ENCODE assay signal across 7 mouse cellular contexts in genomic region chr7:39655287-39655652, GRCm38 (mm10).
A peak's percentile ranks its signal among the peaks of the same experiment; 100 is the strongest.
DNase-seq lines count a peak whose midpoint lies in the region; ATAC-seq lines count a peak whose summit lies in the region.
"Not testable (repeated sequence)": the region's sequence is repeated elsewhere in the genome, so short reads cannot be mapped to it uniquely, and the experiment has no call there.

No protein-coding gene starts in this region.

- DNase-seq in forebrain, embryonic 14.5 days (ENCODE audit: low spot score), result peak; percentile 65
- DNase-seq in limb, embryonic 10.5 days (ENCODE audit: low spot score), result not testable (repeated sequence)
- peak; percentile 24 for DNase-seq in skeletal muscle tissue, adult 2 months (ENCODE audit: low read depth, low spot score)

- WGBS in forebrain, embryonic 14.5 days, result 29% methylated on average over 21 of the region's 23 CpGs
- 18% methylated on average over 18 of the region's 23 CpGs for WGBS in heart, embryonic 16.5 days
- WGBS in kidney, embryonic 14.5 days, result 26% methylated on average over 21 of the region's 23 CpGs
- WGBS in limb, embryonic 10.5 days, result 28% methylated on average over 23 of the region's 23 CpGs
- WGBS in macrophage (ENCODE audit: missing documents), result 20% methylated on average over 10 of the region's 23 CpGs

- not testable (repeated sequence) for H3K9me3 ChIP-seq in forebrain, embryonic 14.5 days (replicated peaks; ENCODE audit: control insufficient read depth, low read length); heart, embryonic 16.5 days (replicated peaks; ENCODE audit: control insufficient read depth, low read length); kidney, embryonic 14.5 days (ENCODE audit: control insufficient read depth, low read length); limb, embryonic 10.5 days (replicated peaks)

- not testable (repeated sequence) for H3K4me1 ChIP-seq in brown adipose tissue, adult 24 weeks (ENCODE audit: control insufficient read depth, insufficient read depth, insufficient read length, low read length); forebrain, embryonic 14.5 days (ENCODE audit: control insufficient read depth, insufficient read depth, low read length); heart, embryonic 16.5 days (ENCODE audit: control insufficient read depth, insufficient read depth, low read length); kidney, embryonic 14.5 days (ENCODE audit: control insufficient read depth, insufficient read depth, low read length); limb, embryonic 10.5 days

- H3K4me2 ChIP-seq in forebrain, embryonic 14.5 days (ENCODE audit: low read length), result peak overlapping the region; percentile 65
- H3K4me2 ChIP-seq in heart, embryonic 16.5 days (ENCODE audit: low read depth, low read length), result peak overlapping the region; percentile 62
- H3K4me2 ChIP-seq in kidney, embryonic 14.5 days (replicated peaks; ENCODE audit: low read depth, low read length), result peak overlapping the region; percentile 67

- H3K27me3 ChIP-seq in forebrain, embryonic 14.5 days (replicated peaks; ENCODE audit: control insufficient read depth, insufficient read depth, low read length); heart, embryonic 16.5 days (ENCODE audit: control insufficient read depth, insufficient read depth, low read length); kidney, embryonic 14.5 days (ENCODE audit: control insufficient read depth, insufficient read depth, low read length); limb, embryonic 10.5 days (ENCODE audit: low read depth, poor library complexity, severe bottlenecking): not testable (repeated sequence)

- H3K4me3 ChIP-seq in brown adipose tissue, adult 24 weeks (ENCODE audit: insufficient read depth, low read depth, low read length), result peak overlapping the region; percentile 68
- peak overlapping the region; percentile 37 for H3K4me3 ChIP-seq in forebrain, embryonic 14.5 days (ENCODE audit: low read depth, low read length)
- peak overlapping the region; percentile 58 for H3K4me3 ChIP-seq in heart, embryonic 16.5 days (ENCODE audit: low read length)
- H3K4me3 ChIP-seq in kidney, embryonic 14.5 days (ENCODE audit: low read length), result peak overlapping the region; percentile 43
- H3K4me3 ChIP-seq in limb, embryonic 10.5 days, result peak overlapping the region; percentile 54
- peak overlapping the region; percentile 40 for H3K4me3 ChIP-seq in macrophage (ENCODE audit: inconsistent target)

- not testable (repeated sequence) for H3K79me2 ChIP-seq in macrophage (ENCODE audit: inconsistent target)

- peak overlapping the region; percentile 76 for H3K27ac ChIP-seq in brown adipose tissue, adult 24 weeks (replicated peaks; ENCODE audit: low read depth, low read length)
- H3K27ac ChIP-seq in forebrain, embryonic 14.5 days (ENCODE audit: low read depth, low read length), result peak overlapping the region; percentile 85
- peak overlapping the region; percentile 8 for H3K27ac ChIP-seq in heart, embryonic 16.5 days (ENCODE audit: low read length)
- not testable (repeated sequence) for H3K27ac ChIP-seq in kidney, embryonic 14.5 days (ENCODE audit: low read depth, low read length); macrophage
- peak overlapping the region; percentile 89 for H3K27ac ChIP-seq in limb, embryonic 10.5 days

- peak overlapping the region; percentile 77 for H3K9ac ChIP-seq in forebrain, embryonic 14.5 days (ENCODE audit: low read length)
- H3K9ac ChIP-seq in heart, embryonic 16.5 days (ENCODE audit: low read length), result peak overlapping the region; percentile 67
- peak overlapping the region; percentile 68 for H3K9ac ChIP-seq in kidney, embryonic 14.5 days (ENCODE audit: low read depth, low read length)

- H3K36me3 ChIP-seq in forebrain, embryonic 14.5 days (ENCODE audit: control insufficient read depth, insufficient read depth, low read length); heart, embryonic 16.5 days (ENCODE audit: control insufficient read depth, insufficient read depth); kidney, embryonic 14.5 days (ENCODE audit: control insufficient read depth, insufficient read depth, low read length); limb, embryonic 10.5 days; macrophage (ENCODE audit: inconsistent target): not testable (repeated sequence)

- peak; percentile 87 for ATAC-seq in forebrain, embryonic 14.5 days
- ATAC-seq in heart, embryonic 16.5 days (replicated peaks; ENCODE audit: extremely low read depth, insufficient read depth, low FRiP score), result peak; percentile 44; the same call in 1 of the 2 replicates
- ATAC-seq in kidney, embryonic 14.5 days (ENCODE audit: low FRiP score, low TSS enrichment), result peak; percentile 64
